Mouse (Mus musculus): ENCODE results near the gene Rbks. TPM values are rescaled to one million over a fixed set of nuclear protein-coding genes. Genes with fewer than 3 reads are reported as not detected.

The Rbks gene
- total and polyA plus RNA-seq, 2 experiments from 2014 or later, result 0.90 to 2.3 TPM

- DNase-seq (no peak), ATAC-seq (no peak)
- H3K9me3 ChIP-seq (ENCODE audit: low read length), result no peaks in the 10 kb centered on the region
- peak overlapping the region; percentile 88 for H3K4me2 ChIP-seq (ENCODE audit: low read depth)
- no peak for TF ChIP-seq CTCF (IDR thresholded peaks at IDR 0.05; ENCODE audit: low read depth)
- 30% methylated on average over 4 of the region's 4 CpGs for WGBS
- peaks cover 12% of the 10 kb centered on the region; the same call in 1 of the 2 replicates for H3K36me3 ChIP-seq (ENCODE audit: insufficient read depth)
- H3K9ac ChIP-seq, result no peak overlapping the region
- no peak overlapping the region for H3K27ac ChIP-seq (ENCODE audit: low read depth, low read length)
- H3K27me3 ChIP-seq (ENCODE audit: insufficient read depth, low read length), result no peaks in the 10 kb centered on the region
- peaks cover 4% of the 10 kb centered on the region; the same call in 1 of the 2 replicates for H3K4me1 ChIP-seq (ENCODE audit: insufficient read depth)
- H3K4me3 ChIP-seq (ENCODE audit: low read depth, low read length), result no peak overlapping the region; the same call in 1 of the 2 replicates
These were observed 1.5 kb upstream of the Rbks start for GRCm38 (mm10) chr5:31698931-31699330.

GRCm38 (mm10) chr5:31698297-31698726, 885 bp upstream of the Rbks start:
- peak; percentile 83 for ATAC-seq
- Histone ChIP-seq H3K27ac (ENCODE audit: low read depth, low read length) (peak overlapping the region; percentile 92), H3K36me3 (ENCODE audit: insufficient read depth) (peaks cover 9% of the 10 kb centered on the region; the same call in 1 of the 2 replicates), H3K27me3 (ENCODE audit: insufficient read depth, low read length) (no peaks in the 10 kb centered on the region), H3K4me1 (ENCODE audit: insufficient read depth) (peaks cover 4% of the 10 kb centered on the region; the same call in 1 of the 2 replicates), H3K4me2 (ENCODE audit: low read depth) (peak overlapping the region; percentile 88), H3K9ac (peak overlapping the region; percentile 77), H3K4me3 (ENCODE audit: low read depth, low read length) (peak overlapping the region; percentile 76), H3K9me3 (ENCODE audit: low read length) (no peaks in the 10 kb centered on the region)
- no peak for TF ChIP-seq CTCF (IDR thresholded peaks at IDR 0.05; ENCODE audit: low read depth)
- WGBS, result 3% methylated on average over 16 of the region's 16 CpGs
- peak; percentile 93 for DNase-seq

GRCm38 (mm10) chr5:31697644-31698296, 343 bp upstream of the Rbks start, which contains the start of gene Babam2:
TSS of gene Babam2 (plus strand) at chr5:31697684.
- 2% methylated on average over 71 of the region's 71 CpGs for whole genome bisulfite sequencing
- H3K4me2 ChIP-seq (ENCODE audit: low read depth), result peak within 1 kb of the TSS; percentile 88
- no peaks in the 10 kb centered on the region for H3K9me3 ChIP-seq (ENCODE audit: low read length)
- ATAC-seq (peak; percentile 96), DNase-seq (peak; percentile 95)
- H3K9ac ChIP-seq, result peak within 1 kb of the TSS; percentile 77
- H3K36me3 ChIP-seq (ENCODE audit: insufficient read depth), result 0 out of 2 replicates have a peak, but pooled peaks cover 3% of the 10 kb centered on the region
- peaks cover 4% of the 10 kb centered on the region; the same call in 1 of the 2 replicates for H3K4me1 ChIP-seq (ENCODE audit: insufficient read depth)
- peak within 1 kb of the TSS; percentile 76 for H3K4me3 ChIP-seq (ENCODE audit: low read depth, low read length)
- no peaks in the 10 kb centered on the region for H3K27me3 ChIP-seq (ENCODE audit: insufficient read depth, low read length)
- TF ChIP-seq CTCF (IDR thresholded peaks at IDR 0.05; ENCODE audit: low read depth), result no peak
- H3K27ac ChIP-seq (ENCODE audit: low read depth, low read length), result peak within 1 kb of the TSS; percentile 92

- TF ChIP-seq CTCF (IDR thresholded peaks at IDR 0.05; ENCODE audit: low read depth), result no peak
- ATAC-seq (no peak), DNase-seq (no peak)
- no peaks in the 10 kb centered on the region for H3K27me3 ChIP-seq (ENCODE audit: insufficient read depth, low read length)
- no peaks in the 10 kb centered on the region for H3K36me3 ChIP-seq (ENCODE audit: insufficient read depth)
- H3K9me3 ChIP-seq (ENCODE audit: low read length), result no peaks in the 10 kb centered on the region
- H3K4me2 ChIP-seq (ENCODE audit: low read depth), result no peak overlapping the region
- H3K4me3 ChIP-seq (ENCODE audit: low read depth, low read length), result no peak overlapping the region
- H3K27ac ChIP-seq (ENCODE audit: low read depth, low read length), result no peak overlapping the region
- H3K4me1 ChIP-seq (ENCODE audit: insufficient read depth), result peaks cover 4% of the 10 kb centered on the region; the same call in 1 of the 2 replicates
- H3K9ac ChIP-seq, result no peak overlapping the region
These were observed 4.2 kb downstream of the Rbks start for GRCm38 (mm10) chr5:31693191-31693590.

- TF ChIP-seq CTCF (IDR thresholded peaks at IDR 0.05; ENCODE audit: low read depth), result no peak
- Histone ChIP-seq H3K27me3 (ENCODE audit: insufficient read depth, low read length) (no peaks in the 10 kb centered on the region), H3K4me1 (ENCODE audit: insufficient read depth) (no peaks in the 10 kb centered on the region), H3K36me3 (ENCODE audit: insufficient read depth) (no peaks in the 10 kb centered on the region), H3K9me3 (ENCODE audit: low read length) (no peaks in the 10 kb centered on the region), H3K4me2 (ENCODE audit: low read depth) (no peak overlapping the region), H3K4me3 (ENCODE audit: low read depth, low read length) (no peak overlapping the region), H3K27ac (ENCODE audit: low read depth, low read length) (no peak overlapping the region), H3K9ac (no peak overlapping the region)
- ATAC-seq (no peak), DNase-seq (no peak)
- 91% methylated on average over 3 of the region's 3 CpGs for WGBS
These were observed 9.5 kb downstream of the Rbks start for GRCm38 (mm10) chr5:31687972-31688371.

GRCm38 (mm10) chr5:31686040-31686439, 11.4 kb downstream of the Rbks start:
- no peak for DNase-seq
- 44% methylated on average over 2 of the region's 2 CpGs for WGBS
- Histone ChIP-seq H3K27ac (ENCODE audit: low read depth, low read length) (no peak overlapping the region), H3K27me3 (ENCODE audit: insufficient read depth, low read length) (no peaks in the 10 kb centered on the region), H3K4me2 (ENCODE audit: low read depth) (no peak overlapping the region), H3K9ac (no peak overlapping the region), H3K4me3 (ENCODE audit: low read depth, low read length) (no peak overlapping the region), H3K36me3 (ENCODE audit: insufficient read depth) (no peaks in the 10 kb centered on the region), H3K4me1 (ENCODE audit: insufficient read depth) (no peaks in the 10 kb centered on the region), H3K9me3 (ENCODE audit: low read length) (no peaks in the 10 kb centered on the region)
- no peak for ATAC-seq
- no peak for TF ChIP-seq CTCF (IDR thresholded peaks at IDR 0.05; ENCODE audit: low read depth)

GRCm38 (mm10) chr5:31682305-31682704, 15.1 kb downstream of the Rbks start:
- H3K27me3 ChIP-seq (ENCODE audit: insufficient read depth, low read length), result no peaks in the 10 kb centered on the region
- H3K4me2 ChIP-seq (ENCODE audit: low read depth), result no peak overlapping the region
- ATAC-seq (no peak), DNase-seq (no peak)
- H3K4me3 ChIP-seq (ENCODE audit: low read depth, low read length), result no peak overlapping the region
- H3K27ac ChIP-seq (ENCODE audit: low read depth, low read length), result no peak overlapping the region
- no peak for TF ChIP-seq CTCF (IDR thresholded peaks at IDR 0.05; ENCODE audit: low read depth)
- H3K9ac ChIP-seq, result no peak overlapping the region
- 89% methylated on average over 1 of the region's 1 CpGs for WGBS
- H3K36me3 ChIP-seq (ENCODE audit: insufficient read depth), result no peaks in the 10 kb centered on the region
- no peaks in the 10 kb centered on the region for H3K4me1 ChIP-seq (ENCODE audit: insufficient read depth)
- no peaks in the 10 kb centered on the region for H3K9me3 ChIP-seq (ENCODE audit: low read length)

Measured in forebrain, postnatal 0 days (tissue).